Mouse (Mus musculus): ENCODE results near the gene Cds1. TPM values are rescaled to one million over a fixed set of nuclear protein-coding genes. Genes with fewer than 3 reads are reported as not detected.

Gene Cds1
- polyA plus RNA-seq, 1 experiment from 2014 or later: 3.6 TPM

DNA sequence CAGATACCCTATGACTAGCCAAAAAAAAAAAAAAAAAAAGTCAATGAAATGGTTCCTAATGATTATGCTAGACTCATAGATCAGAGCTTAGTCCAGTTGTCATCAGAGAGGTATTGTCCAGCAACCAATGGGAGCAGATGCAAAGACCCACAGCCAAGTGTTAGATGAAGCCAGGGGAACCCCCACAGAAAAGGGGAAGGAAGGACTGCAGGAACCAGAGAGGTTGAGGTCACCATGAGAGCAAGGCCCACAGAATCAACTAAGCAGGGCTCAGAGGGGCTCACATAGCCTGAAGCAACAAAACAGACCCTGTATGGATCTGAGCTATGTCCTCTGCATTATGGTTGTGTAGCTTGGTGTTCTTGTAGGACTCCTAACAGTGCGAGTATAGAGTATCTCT, 11.2 kb upstream of the Cds1 start:
- no peak for ATAC-seq (ENCODE audit: low FRiP score)
- Histone ChIP-seq H3K27me3 (0 out of 2 replicates have a peak, but pooled peaks cover 2% of the 10 kb centered on the region), H3K36me3 (no peaks in the 10 kb centered on the region), H3K27ac (no peak overlapping the region), H3K4me1 (replicated peaks) (no peaks in the 10 kb centered on the region), H3K4me2 (no peak overlapping the region), H3K9me3 (no peaks in the 10 kb centered on the region), H3K4me3 (no peak overlapping the region), H3K9ac (no peak overlapping the region)
- 88% methylated on average over 1 of the region's 1 CpGs for WGBS

DNA sequence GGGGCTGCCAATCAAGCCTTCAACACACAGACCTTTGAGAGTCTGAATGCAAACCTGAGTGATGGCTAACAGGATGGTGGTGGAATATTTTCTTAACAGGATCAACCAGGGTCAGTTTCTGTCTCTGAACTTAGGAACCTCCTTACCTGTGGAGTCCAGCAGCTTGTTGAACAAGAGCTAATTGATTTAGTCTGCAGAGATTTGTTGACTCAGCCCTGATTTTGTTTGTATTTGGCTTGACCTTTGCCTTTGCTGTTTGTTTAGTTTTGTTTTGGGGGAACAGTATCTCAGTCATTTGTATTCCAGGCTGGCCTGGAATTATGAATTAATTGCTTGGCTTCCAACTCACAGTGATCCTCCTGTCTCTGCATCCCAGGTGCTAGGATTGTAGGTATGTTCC, 7.3 kb upstream of the Cds1 start:
- no peaks in the 10 kb centered on the region for H3K36me3 ChIP-seq
- no peak for ATAC-seq (ENCODE audit: low FRiP score)
- no peaks in the 10 kb centered on the region for H3K4me1 ChIP-seq (replicated peaks)
- H3K27ac ChIP-seq: no peak overlapping the region
- no peak overlapping the region for H3K9ac ChIP-seq
- no peak overlapping the region for H3K4me3 ChIP-seq
- H3K9me3 ChIP-seq: no peaks in the 10 kb centered on the region
- H3K4me2 ChIP-seq: no peak overlapping the region
- peaks cover 24% of the 10 kb centered on the region for H3K27me3 ChIP-seq

DNA sequence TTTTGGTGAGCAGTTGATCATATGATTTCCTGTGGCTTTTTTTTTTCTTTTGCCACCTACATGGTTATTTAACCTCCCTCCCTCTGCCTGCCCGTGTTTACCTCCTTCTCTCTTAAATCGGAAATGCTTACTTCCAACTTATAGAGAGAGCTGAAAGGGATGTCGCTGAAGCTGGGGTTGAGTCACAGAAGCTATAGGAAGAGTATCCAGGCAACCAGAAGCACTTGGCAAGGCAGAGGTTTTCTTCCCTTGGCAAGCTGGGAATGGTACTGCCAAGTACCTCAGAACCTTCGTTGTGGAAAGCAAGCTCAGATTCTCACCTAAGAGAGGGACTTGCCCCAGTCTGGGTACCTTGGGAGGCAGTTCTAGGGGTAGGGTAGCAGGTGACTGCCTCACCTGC, 3.2 kb upstream of the Cds1 start:
- peaks cover 61% of the 10 kb centered on the region for H3K27me3 ChIP-seq
- no peak overlapping the region for H3K27ac ChIP-seq
- no peaks in the 10 kb centered on the region for H3K36me3 ChIP-seq
- H3K9me3 ChIP-seq: no peaks in the 10 kb centered on the region
- no peak overlapping the region for H3K4me3 ChIP-seq
- H3K9ac ChIP-seq: no peak overlapping the region
- H3K4me1 ChIP-seq (replicated peaks): peaks cover 7% of the 10 kb centered on the region
- no peak for ATAC-seq (ENCODE audit: low FRiP score)
- 74% methylated on average over 4 of the region's 4 CpGs for WGBS
- H3K4me2 ChIP-seq: no peak overlapping the region

DNA sequence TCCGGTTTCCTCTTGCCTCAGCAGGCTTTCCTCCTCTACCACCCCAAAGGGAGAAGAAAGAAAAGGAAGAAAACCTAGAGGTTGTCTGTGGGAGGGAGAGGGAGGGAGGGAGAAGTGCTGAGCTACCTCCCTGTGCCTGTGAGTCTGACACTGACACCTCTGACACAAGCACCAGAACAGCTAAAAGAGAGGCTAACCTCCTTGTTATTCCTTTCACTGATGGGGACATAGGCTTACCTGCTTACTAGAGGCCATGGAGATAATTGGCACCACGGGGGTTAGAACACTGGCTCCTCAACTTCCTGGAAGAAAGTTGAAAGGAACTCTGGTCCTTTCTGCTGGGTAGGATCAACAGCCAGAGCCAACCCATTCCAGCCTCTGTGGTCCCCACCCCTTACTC, 1.4 kb upstream of the Cds1 start:
- H3K9me3 ChIP-seq: no peaks in the 10 kb centered on the region
- no peak overlapping the region for H3K27ac ChIP-seq
- no peaks in the 10 kb centered on the region for H3K36me3 ChIP-seq
- H3K4me2 ChIP-seq: no peak overlapping the region
- no peak overlapping the region for H3K9ac ChIP-seq
- 21% methylated on average over 2 of the region's 2 CpGs for WGBS
- H3K4me3 ChIP-seq: no peak overlapping the region
- ATAC-seq (ENCODE audit: low FRiP score): no peak
- H3K4me1 ChIP-seq (replicated peaks): peaks cover 7% of the 10 kb centered on the region
- peaks cover 77% of the 10 kb centered on the region for H3K27me3 ChIP-seq

DNA sequence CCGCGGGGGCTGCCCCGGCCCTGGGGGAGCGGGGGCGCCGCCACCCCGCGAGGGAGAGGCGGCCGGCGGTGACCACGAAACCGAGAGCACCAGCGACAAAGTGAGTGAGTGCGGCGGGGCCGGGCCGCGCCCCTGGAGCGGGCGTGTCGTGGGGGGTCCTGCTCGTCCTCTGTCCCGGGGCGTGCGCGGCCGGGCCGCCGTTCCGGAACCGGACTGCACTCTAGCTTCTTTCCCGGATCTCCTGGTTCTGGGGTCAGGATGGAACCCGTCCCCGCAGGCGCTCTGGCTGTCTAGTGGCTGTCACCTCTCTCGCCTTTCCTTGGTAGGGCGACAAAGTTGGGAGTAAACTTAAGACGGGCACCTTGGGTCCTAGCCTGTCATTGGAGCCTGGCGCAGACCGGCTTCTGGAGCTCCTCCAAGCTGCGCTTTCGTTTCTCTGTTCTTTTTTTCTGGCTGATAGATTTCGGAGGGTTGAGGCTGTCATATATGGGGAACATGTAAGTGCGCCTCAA, 516 bp downstream of the Cds1 start:
- peak overlapping the region; percentile 71 for H3K9ac ChIP-seq
- no peaks in the 10 kb centered on the region for H3K36me3 ChIP-seq
- peak; percentile 74; the same call in 1 of the 2 replicates for ATAC-seq (ENCODE audit: low FRiP score)
- peak overlapping the region; percentile 68 for H3K4me3 ChIP-seq
- H3K9me3 ChIP-seq: no peaks in the 10 kb centered on the region
- peaks cover 86% of the 10 kb centered on the region for H3K27me3 ChIP-seq
- no peak overlapping the region for H3K27ac ChIP-seq
- WGBS: under 1% methylated on average over 32 of the region's 45 CpGs
- peak overlapping the region; percentile 86 for H3K4me2 ChIP-seq
- peaks cover 7% of the 10 kb centered on the region for H3K4me1 ChIP-seq (replicated peaks)

DNA sequence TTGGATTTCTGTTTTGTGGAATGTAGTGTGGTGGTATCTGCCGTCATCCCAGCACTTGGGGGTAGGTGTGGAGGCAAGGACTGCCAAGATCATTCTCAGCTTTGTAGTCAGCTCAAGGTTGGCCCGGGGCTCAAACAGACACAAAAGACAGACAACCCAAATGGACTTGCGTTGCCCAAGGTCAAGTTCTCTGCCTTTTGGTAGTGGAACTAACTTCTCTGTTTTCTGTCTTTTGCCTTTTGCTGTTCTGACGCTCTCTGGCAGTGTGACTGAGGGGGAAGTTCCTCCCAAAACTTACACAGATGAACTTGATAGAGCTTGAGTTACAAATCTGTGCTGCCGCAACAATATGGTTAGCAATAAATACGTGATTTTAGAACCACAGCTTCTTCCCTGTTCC, 1.3 kb downstream of the Cds1 start:
- peaks cover 79% of the 10 kb centered on the region for H3K27me3 ChIP-seq
- 0 out of 2 replicates have a peak overlapping the region, but pooled peaks have one; percentile 68 for H3K4me3 ChIP-seq
- ATAC-seq (ENCODE audit: low FRiP score): no peak

DNA sequence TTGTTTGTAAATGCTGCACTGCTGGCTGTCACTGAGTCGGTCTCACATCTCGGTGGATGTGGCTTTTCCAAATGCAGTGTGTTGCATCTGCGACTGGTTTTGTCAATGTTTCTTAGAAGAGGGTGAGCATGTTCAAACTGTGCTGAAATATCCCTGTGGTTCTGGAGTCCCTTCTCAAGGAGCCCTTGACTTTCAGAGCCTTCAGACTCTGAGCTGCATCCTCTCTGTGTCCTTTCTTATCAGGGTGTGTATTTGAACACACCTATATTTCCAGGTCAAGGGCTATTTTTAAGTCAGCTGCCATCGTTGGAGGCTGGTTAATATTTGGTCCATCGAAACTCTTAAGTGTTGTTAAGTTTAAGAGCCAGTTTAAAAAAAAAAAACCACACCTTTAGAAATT, 2.2 kb downstream of the Cds1 start:
- Histone ChIP-seq H3K9me3 (no peaks in the 10 kb centered on the region), H3K4me3 (no peak overlapping the region), H3K27me3 (peaks cover 76% of the 10 kb centered on the region), H3K36me3 (no peaks in the 10 kb centered on the region), H3K27ac (no peak overlapping the region), H3K4me1 (replicated peaks) (peaks cover 7% of the 10 kb centered on the region), H3K4me2 (no peak overlapping the region), H3K9ac (no peak overlapping the region)
- ATAC-seq (ENCODE audit: low FRiP score): no peak
- 74% methylated on average over 5 of the region's 5 CpGs for WGBS

More for the DNA sequence above, 1.3 kb downstream of the Cds1 start:
- no peak overlapping the region for H3K9ac ChIP-seq
- H3K27ac ChIP-seq: no peak overlapping the region
- WGBS: 44% methylated on average over 6 of the region's 6 CpGs
- H3K9me3 ChIP-seq: no peaks in the 10 kb centered on the region
- H3K4me2 ChIP-seq: peak overlapping the region; percentile 86; the same call in 1 of the 2 replicates
- H3K4me1 ChIP-seq (replicated peaks): peaks cover 7% of the 10 kb centered on the region
- no peaks in the 10 kb centered on the region for H3K36me3 ChIP-seq

DNA sequence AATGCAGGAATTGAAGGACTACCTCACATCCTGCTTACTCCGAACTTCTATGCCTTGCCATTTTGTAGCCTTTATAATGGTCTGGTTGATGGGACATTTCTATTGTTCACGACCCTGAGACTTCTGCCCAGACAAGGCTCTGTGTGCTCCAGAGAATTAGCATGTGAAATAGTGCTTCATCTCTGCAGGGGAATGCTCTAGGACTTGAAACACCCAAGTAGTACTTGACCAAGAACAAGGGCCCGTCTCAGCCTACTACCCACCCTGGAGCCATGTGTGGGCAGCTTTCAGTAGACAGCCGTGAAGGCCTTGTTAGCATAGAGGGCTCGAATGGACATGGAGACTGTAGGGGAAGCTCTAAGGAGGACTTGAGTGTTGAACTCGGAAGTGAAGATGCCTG, 2.6 kb downstream of the Cds1 start:
- Histone ChIP-seq H3K9me3 (no peaks in the 10 kb centered on the region), H3K4me2 (no peak overlapping the region), H3K9ac (no peak overlapping the region), H3K4me3 (no peak overlapping the region), H3K36me3 (no peaks in the 10 kb centered on the region), H3K27ac (no peak overlapping the region), H3K27me3 (peaks cover 77% of the 10 kb centered on the region), H3K4me1 (replicated peaks) (peaks cover 7% of the 10 kb centered on the region)
- WGBS: 69% methylated on average over 6 of the region's 6 CpGs
- ATAC-seq (ENCODE audit: low FRiP score): no peak

DNA sequence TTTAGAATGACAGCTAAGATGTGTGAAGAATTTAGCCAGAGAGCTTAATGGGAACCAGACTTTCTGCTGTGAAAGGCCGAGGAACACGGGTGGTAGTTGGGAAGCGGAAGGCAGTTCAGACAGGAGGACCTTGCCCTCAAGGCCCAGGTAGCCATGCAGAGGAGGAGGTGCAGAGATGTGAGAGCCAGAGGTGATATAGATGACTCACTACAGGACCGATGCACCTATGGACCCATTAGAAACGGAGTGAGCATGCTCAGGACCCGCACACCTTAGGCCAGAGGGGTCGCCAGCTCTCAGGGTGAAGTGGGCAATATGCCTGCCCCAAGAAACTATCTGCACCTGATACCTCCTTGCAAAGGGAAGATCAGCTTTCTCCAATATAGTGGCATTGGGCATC, 3.6 kb downstream of the Cds1 start:
- H3K4me3 ChIP-seq: no peak overlapping the region
- no peak overlapping the region for H3K4me2 ChIP-seq
- ATAC-seq (ENCODE audit: low FRiP score): no peak
- 88% methylated on average over 7 of the region's 7 CpGs for WGBS
- H3K36me3 ChIP-seq: no peaks in the 10 kb centered on the region
- peaks cover 68% of the 10 kb centered on the region for H3K27me3 ChIP-seq
- H3K9ac ChIP-seq: no peak overlapping the region
- peaks cover 7% of the 10 kb centered on the region for H3K4me1 ChIP-seq (replicated peaks)
- H3K27ac ChIP-seq: no peak overlapping the region
- no peaks in the 10 kb centered on the region for H3K9me3 ChIP-seq

DNA sequence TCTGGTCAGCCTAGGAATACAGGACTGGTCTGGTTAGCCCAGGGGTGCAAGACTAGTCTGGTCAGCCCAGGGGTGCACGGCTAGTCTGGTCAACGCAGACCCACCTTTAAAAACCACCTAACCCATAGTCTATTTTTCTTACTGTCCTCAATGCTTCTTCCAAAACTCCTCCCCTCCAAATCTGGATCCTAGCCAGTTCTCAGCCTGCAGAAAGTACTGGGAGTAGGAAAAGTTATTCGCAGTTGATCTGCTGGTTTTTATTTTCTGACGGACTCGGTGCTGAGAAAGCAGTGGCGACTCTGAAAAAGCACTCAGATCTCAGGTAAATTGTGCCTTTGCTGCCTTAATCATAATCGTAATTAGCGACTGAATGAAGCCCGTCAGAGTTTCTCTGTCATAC, 7.7 kb downstream of the Cds1 start:
- Histone ChIP-seq H3K4me2 (no peak overlapping the region), H3K27ac (no peak overlapping the region), H3K4me1 (replicated peaks) (no peaks in the 10 kb centered on the region), H3K27me3 (peaks cover 36% of the 10 kb centered on the region), H3K9me3 (no peaks in the 10 kb centered on the region), H3K9ac (no peak overlapping the region), H3K4me3 (no peak overlapping the region), H3K36me3 (no peaks in the 10 kb centered on the region)
- no peak for ATAC-seq (ENCODE audit: low FRiP score)
- WGBS: 83% methylated on average over 9 of the region's 9 CpGs

DNA sequence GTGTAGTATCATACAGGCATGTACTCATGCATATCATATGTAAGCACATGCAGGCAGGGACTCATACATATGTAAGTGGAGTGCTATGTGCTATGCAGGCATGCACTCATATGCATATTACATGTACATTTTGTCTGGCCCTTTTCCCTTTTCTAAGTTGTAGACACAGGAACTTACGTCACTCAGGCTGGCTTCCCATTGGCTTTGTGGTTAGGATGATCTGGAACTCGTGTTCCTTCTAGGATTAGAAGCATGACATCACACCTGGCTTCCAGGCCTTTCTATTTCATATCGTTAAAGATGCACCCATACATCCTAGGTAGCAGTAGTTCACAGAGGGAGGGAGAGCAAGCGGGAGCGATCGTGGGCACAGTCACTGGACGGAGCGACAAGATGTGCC, 10.3 kb downstream of the Cds1 start:
- Histone ChIP-seq H3K9me3 (no peaks in the 10 kb centered on the region), H3K4me2 (no peak overlapping the region), H3K27me3 (peaks cover 14% of the 10 kb centered on the region; the same call in 1 of the 2 replicates), H3K4me3 (no peak overlapping the region), H3K36me3 (no peaks in the 10 kb centered on the region), H3K27ac (no peak overlapping the region), H3K4me1 (replicated peaks) (0 out of 2 replicates have a peak, but pooled peaks cover 3% of the 10 kb centered on the region), H3K9ac (no peak overlapping the region)
- no peak for ATAC-seq (ENCODE audit: low FRiP score)
- 93% methylated on average over 8 of the region's 8 CpGs for WGBS

DNA sequence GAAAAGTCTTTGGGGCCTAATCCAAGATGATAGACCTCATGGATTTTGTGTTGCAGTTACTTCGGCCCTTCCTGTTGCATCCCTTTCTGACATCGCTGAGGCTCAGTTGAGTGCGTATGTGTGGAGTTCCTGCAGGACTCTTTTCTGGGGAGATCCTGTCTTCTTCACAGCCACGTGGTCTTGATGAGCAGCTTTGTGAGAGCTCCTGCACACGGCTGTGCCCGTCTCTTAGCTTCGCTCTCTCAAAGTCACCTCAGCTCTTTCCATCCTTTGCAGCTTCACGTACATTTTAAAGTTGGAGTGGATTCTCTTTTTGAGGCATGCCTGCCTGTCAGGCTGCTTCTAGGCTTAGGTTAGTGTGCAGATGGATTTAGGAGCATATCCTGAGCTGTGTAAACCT, 11.6 kb downstream of the Cds1 start:
- Histone ChIP-seq H3K27me3 (peaks cover 13% of the 10 kb centered on the region; the same call in 1 of the 2 replicates), H3K36me3 (no peaks in the 10 kb centered on the region), H3K4me3 (no peak overlapping the region), H3K4me1 (replicated peaks) (0 out of 2 replicates have a peak, but pooled peaks cover 3% of the 10 kb centered on the region), H3K9me3 (no peaks in the 10 kb centered on the region), H3K9ac (no peak overlapping the region), H3K4me2 (no peak overlapping the region), H3K27ac (no peak overlapping the region)
- no peak for ATAC-seq (ENCODE audit: low FRiP score)
- WGBS: 83% methylated on average over 8 of the region's 8 CpGs

DNA sequence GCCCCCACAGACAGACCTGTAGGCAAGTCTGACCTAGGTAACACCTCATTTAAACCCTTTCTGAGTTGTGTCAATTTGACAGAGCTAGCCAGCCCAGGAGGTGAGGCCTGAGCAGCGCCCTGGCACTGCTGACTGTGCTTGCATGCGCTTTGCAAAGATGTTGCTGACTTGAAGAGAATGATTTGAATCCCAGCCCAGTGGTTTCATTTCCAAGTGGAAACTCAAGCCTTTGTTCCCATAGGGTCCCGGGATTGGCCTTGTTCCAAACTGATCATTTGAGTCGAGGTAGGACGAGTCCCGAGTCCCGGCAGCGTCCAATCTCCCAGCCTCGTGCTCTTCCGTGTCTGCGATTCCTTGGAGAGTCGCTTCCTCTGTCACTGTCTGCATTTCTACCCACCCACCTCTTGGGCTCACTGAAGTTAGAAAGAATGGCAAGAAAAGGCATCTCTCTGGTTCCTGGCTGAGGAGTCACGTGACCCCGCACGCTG, 14.5 kb downstream of the Cds1 start:
- WGBS: 84% methylated on average over 15 of the region's 15 CpGs
- no peak overlapping the region for H3K27ac ChIP-seq
- no peak overlapping the region for H3K4me2 ChIP-seq
- no peak for ATAC-seq (ENCODE audit: low FRiP score)
- no peaks in the 10 kb centered on the region for H3K36me3 ChIP-seq
- H3K27me3 ChIP-seq: no peaks in the 10 kb centered on the region
- no peak overlapping the region for H3K9ac ChIP-seq
- no peak overlapping the region for H3K4me3 ChIP-seq
- H3K4me1 ChIP-seq (replicated peaks): peaks cover 5% of the 10 kb centered on the region; the same call in 1 of the 2 replicates
- H3K9me3 ChIP-seq: no peaks in the 10 kb centered on the region
